Mouse (Mus musculus) cerebellum, postnatal 4 days (tissue): ENCODE measurements around the gene Vamp1.

Experiments
- DNase-seq, 2 experiments: peaks; one replicate each; pipeline ENCODE4 v3.0.0; 2022; ENCODE audit warnings: low spot score in 2 of 2, mixed read lengths in 1 of 2

Vamp1 gene

GRCm38 (mm10) chr6:125286944-125287343 is 71.6 kb downstream of the Vamp1 start:
- DNase-seq = no peak

GRCm38 (mm10) chr6:125288730-125289129 is 73.4 kb downstream of the Vamp1 start:
- DNase-seq = no peak

GRCm38 (mm10) chr6:125291329-125291728 is 76.0 kb downstream of the Vamp1 start:
- no peak for DNase-seq

GRCm38 (mm10) chr6:125292256-125292655 is 76.9 kb downstream of the Vamp1 start:
- DNase-seq = no peak

- DNase-seq = no peak
Measured at GRCm38 (mm10) chr6:125294049-125294448, 78.7 kb downstream of the Vamp1 start.
